Mouse (Mus musculus) frontal cortex, postnatal 25 days (tissue): Measurements from ENCODE around the gene Zcchc4.

ENCODE experiments used
- DNase-seq, 2 experiments: peaks; one replicate each; pipeline ENCODE4 v3.0.0; 2022; ENCODE audit warnings: low spot score in 2 of 2

Gene Zcchc4

DNA sequence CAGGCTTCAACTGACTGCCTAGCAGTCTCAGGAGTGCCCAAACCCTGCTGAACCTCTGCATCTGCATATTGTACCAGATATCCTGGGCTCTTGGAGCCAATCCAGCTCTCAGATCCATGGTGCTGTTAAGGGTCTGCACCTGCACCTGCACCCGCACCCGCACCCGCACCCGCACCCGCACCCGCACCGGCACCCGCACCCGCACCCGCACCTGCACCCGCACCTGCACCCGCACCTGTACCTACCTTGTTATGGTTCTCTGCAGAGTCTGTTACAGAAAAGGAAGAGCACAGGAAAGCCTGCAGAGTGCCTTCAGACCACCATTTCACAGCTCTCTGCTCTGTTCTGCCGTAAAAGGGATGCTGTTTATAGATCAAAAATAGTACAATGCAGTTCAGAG, 96.8 kb downstream of the Zcchc4 start:
- DNase-seq: no peak
